Mouse (Mus musculus): ENCODE results near the gene Tfap2a. TPM values are rescaled to one million over a fixed set of nuclear protein-coding genes. Genes with fewer than 3 reads are reported as not detected.
A peak's percentile ranks its signal among the peaks of the same experiment; 100 is the strongest.

Gene Tfap2a
- polyA plus RNA-seq, 1 experiment from 2014 or later, result 0.09 TPM

- DNase-seq (ENCODE audit: low spot score), result no peak
These were observed 3.7 kb downstream of the Tfap2a start for GRCm38 (mm10) chr13:40734316-40734965.

GRCm38 (mm10) chr13:40733542-40734151 is 4.5 kb downstream of the Tfap2a start:
- no peak for DNase-seq (ENCODE audit: low spot score)

- DNase-seq (ENCODE audit: low spot score), result no peak
These were observed 5.2 kb downstream of the Tfap2a start for GRCm38 (mm10) chr13:40732816-40733541.

- no peak for DNase-seq (ENCODE audit: low spot score)
These were observed 6.1 kb downstream of the Tfap2a start for GRCm38 (mm10) chr13:40732085-40732484.

- no peak for DNase-seq (ENCODE audit: low spot score)
These were observed 6.9 kb downstream of the Tfap2a start for GRCm38 (mm10) chr13:40731179-40731841.

- peak; percentile 45 for DNase-seq (ENCODE audit: low spot score)
These were observed 7.5 kb downstream of the Tfap2a start for GRCm38 (mm10) chr13:40730651-40731178.

- no peak for DNase-seq (ENCODE audit: low spot score)
These were observed 8.4 kb downstream of the Tfap2a start for GRCm38 (mm10) chr13:40729592-40730431.

GRCm38 (mm10) chr13:40729037-40729436 is 9.1 kb downstream of the Tfap2a start:
- peak; percentile 9 for DNase-seq (ENCODE audit: low spot score)

- DNase-seq (ENCODE audit: low spot score), result no peak
These were observed 9.6 kb downstream of the Tfap2a start for GRCm38 (mm10) chr13:40728626-40728990.

GRCm38 (mm10) chr13:40727731-40728625 is 10.2 kb downstream of the Tfap2a start:
- DNase-seq (ENCODE audit: low spot score), result no peak

- DNase-seq (ENCODE audit: low spot score), result no peak
These were observed 12.3 kb downstream of the Tfap2a start for GRCm38 (mm10) chr13:40725924-40726323.

GRCm38 (mm10) chr13:40723598-40723920 is 14.6 kb downstream of the Tfap2a start:
- DNase-seq (ENCODE audit: low spot score), result no peak

- peak; percentile 95 for DNase-seq (ENCODE audit: low spot score)
These were observed 15.2 kb downstream of the Tfap2a start for GRCm38 (mm10) chr13:40722741-40723597.

- DNase-seq (ENCODE audit: low spot score), result no peak
These were observed 18.5 kb downstream of the Tfap2a start for GRCm38 (mm10) chr13:40719741-40720082.

GRCm38 (mm10) chr13:40719066-40719740 is 19.0 kb downstream of the Tfap2a start:
- no peak for DNase-seq (ENCODE audit: low spot score)

GRCm38 (mm10) chr13:40716771-40717716 is 21.1 kb downstream of the Tfap2a start:
- peak; percentile 21 for DNase-seq (ENCODE audit: low spot score)

- DNase-seq (ENCODE audit: low spot score), result no peak
These were observed 23.6 kb downstream of the Tfap2a start for GRCm38 (mm10) chr13:40714531-40714930.

Measured in thymus, postnatal 0 days (tissue).